Mouse (Mus musculus): ENCODE data around the gene Zbtb18. TPM values are rescaled to one million over a fixed set of nuclear protein-coding genes. Genes with fewer than 3 reads are reported as not detected.

The Zbtb18 gene
- polyA plus RNA-seq (2016; fragmentation: Nextera tagmentation; extraction: Ambion mirVana): 1.5 and 1.6 TPM in 2 replicates

DNA sequence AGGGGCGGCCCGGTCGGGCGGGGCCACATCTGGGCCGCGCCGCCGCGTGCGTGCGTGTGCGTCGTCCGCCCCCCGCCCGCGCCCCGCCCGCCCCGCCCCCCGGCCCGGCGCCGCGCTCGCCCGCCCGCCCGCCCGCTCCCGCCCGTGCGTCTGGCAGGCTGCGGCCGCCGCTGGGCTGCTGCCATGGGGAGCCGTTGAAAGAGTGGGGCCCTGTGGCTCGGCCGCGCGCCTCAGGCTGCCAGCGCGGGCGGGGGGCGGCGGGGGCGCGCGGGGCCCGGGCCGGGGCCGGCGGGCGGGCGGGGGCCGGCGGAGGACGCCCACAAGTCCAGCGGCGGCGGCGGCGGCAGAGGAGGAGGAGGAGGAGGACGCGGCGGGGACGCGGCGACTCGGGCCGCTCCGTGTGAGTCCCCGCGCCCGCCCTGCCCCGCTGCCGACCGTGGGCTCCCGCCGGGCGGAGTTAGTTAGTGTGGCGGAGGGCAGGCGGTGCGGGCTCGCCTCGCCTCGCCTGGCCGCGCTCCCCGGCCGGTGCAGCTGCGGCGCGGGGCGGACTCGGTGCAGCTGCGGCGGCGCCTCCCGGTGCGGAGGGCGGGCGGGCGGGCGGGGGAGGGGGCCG, at the start of gene Zbtb18:
Gene Zbtb18 (plus strand): TSS at position 156 of the 613 bp plus-strand sequence.
- peaks cover 4% of the 10 kb centered on the region; the same call in 1 of the 2 replicates for H3K36me3 ChIP-seq
- peaks cover 34% of the 10 kb centered on the region for H3K4me1 ChIP-seq (replicated peaks)
- H3K9ac ChIP-seq: peak within 1 kb of the TSS; percentile 100
- no peaks in the 10 kb centered on the region for H3K9me3 ChIP-seq (replicated peaks)
- peak; percentile 17; the same call in 1 of the 2 replicates for ATAC-seq (ENCODE audit: insufficient number of reproducible peaks, low FRiP score)
- peak within 1 kb of the TSS; percentile 97 for H3K27ac ChIP-seq (ENCODE audit: poor library complexity, severe bottlenecking)
- 7% methylated on average over 49 of the region's 106 CpGs for WGBS
- peak within 1 kb of the TSS; percentile 100 for H3K4me3 ChIP-seq
- H3K4me2 ChIP-seq: peak within 1 kb of the TSS; percentile 96
- no peaks in the 10 kb centered on the region for H3K27me3 ChIP-seq (replicated peaks)

DNA sequence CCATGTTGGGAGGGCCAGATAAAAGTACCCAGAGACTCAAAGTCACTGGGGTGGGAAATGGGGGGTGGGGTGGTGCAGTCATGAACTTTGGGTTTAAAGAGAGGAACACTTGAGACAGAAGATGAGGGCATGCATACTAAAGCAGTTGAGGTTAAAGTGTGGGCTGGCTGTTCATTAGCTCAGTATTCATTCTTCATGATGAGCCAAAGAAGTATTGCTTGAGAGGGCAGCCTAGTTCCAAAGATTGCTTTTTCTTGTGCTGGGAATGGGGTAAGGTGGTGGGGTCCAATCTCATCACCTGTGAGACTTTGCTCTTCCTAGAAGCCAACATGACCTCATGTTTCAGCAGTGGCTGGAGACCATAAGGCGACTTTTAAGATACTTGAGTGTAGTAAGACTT, 44.7 kb upstream of the Zbtb18 start:
- Histone ChIP-seq H3K36me3 (no peaks in the 10 kb centered on the region), H3K27ac (ENCODE audit: poor library complexity, severe bottlenecking) (no peak overlapping the region), H3K9me3 (replicated peaks) (no peaks in the 10 kb centered on the region; the same call in 1 of the 2 replicates), H3K4me3 (no peak overlapping the region), H3K4me1 (replicated peaks) (no peaks in the 10 kb centered on the region), H3K4me2 (no peak overlapping the region), H3K27me3 (replicated peaks) (no peaks in the 10 kb centered on the region), H3K9ac (no peak overlapping the region)
- WGBS: 56% methylated on average over 1 of the region's 1 CpGs
- ATAC-seq (ENCODE audit: insufficient number of reproducible peaks, low FRiP score): no peak

DNA sequence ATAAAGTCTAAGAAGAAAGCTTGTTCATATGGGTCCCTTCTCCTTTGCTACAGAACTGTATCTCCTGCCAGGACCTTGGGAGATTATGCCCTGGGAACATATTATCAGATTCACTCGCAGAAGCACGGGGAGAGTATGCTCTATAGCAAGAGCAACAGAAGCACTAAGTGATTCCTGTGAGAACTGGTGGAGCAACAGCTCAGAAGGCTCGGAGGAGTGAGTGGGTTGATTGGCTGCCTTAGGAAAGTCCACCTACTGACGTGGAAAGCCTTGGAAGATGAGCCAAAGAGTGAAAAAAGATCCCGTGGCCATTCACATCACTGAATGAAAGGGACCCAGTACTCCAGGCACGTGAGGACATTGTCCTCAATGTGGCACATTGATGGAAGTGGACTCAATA, 37.0 kb upstream of the Zbtb18 start:
- no peak overlapping the region for H3K9ac ChIP-seq
- H3K4me3 ChIP-seq: no peak overlapping the region
- H3K9me3 ChIP-seq (replicated peaks): no peaks in the 10 kb centered on the region
- H3K27ac ChIP-seq (ENCODE audit: poor library complexity, severe bottlenecking): no peak overlapping the region
- ATAC-seq (ENCODE audit: insufficient number of reproducible peaks, low FRiP score): no peak
- no peak overlapping the region for H3K4me2 ChIP-seq
- 62% methylated on average over 6 of the region's 6 CpGs for WGBS
- no peaks in the 10 kb centered on the region for H3K27me3 ChIP-seq (replicated peaks)
- no peaks in the 10 kb centered on the region for H3K4me1 ChIP-seq (replicated peaks)
- no peaks in the 10 kb centered on the region for H3K36me3 ChIP-seq

DNA sequence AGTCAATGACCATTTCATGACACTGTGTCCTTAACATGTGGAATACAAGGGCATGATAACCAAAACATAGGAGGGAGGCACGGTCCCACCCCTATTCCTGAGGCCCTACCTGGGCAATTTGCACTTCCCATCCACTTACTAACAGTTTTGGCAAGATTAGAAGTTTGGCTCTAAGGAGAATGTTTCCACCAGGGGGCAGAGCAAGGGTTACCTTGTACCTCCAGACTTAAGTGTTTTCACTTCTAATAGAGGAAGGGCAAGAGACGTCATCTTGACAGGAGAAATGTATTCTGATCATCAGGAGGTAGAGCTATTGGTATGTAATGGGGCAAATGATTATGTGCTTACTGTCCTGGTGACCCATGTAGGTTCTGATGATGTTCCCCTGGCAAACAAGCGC, 33.5 kb upstream of the Zbtb18 start:
- Histone ChIP-seq H3K4me1 (replicated peaks) (no peaks in the 10 kb centered on the region), H3K9ac (no peak overlapping the region), H3K4me2 (no peak overlapping the region), H3K27me3 (replicated peaks) (no peaks in the 10 kb centered on the region), H3K9me3 (replicated peaks) (no peaks in the 10 kb centered on the region), H3K4me3 (no peak overlapping the region), H3K27ac (ENCODE audit: poor library complexity, severe bottlenecking) (no peak overlapping the region), H3K36me3 (no peaks in the 10 kb centered on the region)
- WGBS: 55% methylated on average over 3 of the region's 3 CpGs
- ATAC-seq (ENCODE audit: insufficient number of reproducible peaks, low FRiP score): no peak

DNA sequence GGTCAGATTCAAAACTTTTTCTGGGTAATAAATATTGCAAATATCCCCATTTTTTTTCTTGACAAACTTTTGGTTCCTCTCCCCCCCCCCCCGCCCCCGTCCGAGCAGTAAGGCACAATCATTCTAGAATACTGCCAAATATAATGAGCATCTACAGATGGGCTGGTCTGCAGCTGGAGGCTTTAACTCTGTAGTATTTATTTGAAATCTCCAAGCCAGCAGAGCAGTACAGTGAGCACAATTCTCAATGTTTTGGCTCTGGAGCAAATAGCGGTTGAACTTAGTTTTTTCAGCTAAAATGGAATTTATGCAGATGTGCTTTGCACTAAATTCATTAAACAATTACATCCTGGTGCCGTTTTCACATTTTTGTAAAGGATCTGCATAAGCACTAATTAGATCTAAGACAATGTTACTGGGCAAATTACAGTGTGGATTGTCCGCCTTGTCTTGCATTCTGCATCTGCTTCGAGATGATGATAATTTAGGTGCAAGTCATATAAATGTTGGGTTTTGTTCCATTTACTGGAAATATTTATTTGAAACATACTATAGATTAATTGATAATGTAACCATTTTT, 31.3 kb upstream of the Zbtb18 start:
- no peak overlapping the region for H3K27ac ChIP-seq (ENCODE audit: poor library complexity, severe bottlenecking)
- no peak for ATAC-seq (ENCODE audit: insufficient number of reproducible peaks, low FRiP score)
- no peaks in the 10 kb centered on the region for H3K36me3 ChIP-seq
- no peaks in the 10 kb centered on the region for H3K9me3 ChIP-seq (replicated peaks)
- H3K4me2 ChIP-seq: no peak overlapping the region
- H3K27me3 ChIP-seq (replicated peaks): no peaks in the 10 kb centered on the region
- H3K4me3 ChIP-seq: no peak overlapping the region
- WGBS: 83% methylated on average over 7 of the region's 7 CpGs
- H3K4me1 ChIP-seq (replicated peaks): no peaks in the 10 kb centered on the region
- no peak overlapping the region for H3K9ac ChIP-seq

DNA sequence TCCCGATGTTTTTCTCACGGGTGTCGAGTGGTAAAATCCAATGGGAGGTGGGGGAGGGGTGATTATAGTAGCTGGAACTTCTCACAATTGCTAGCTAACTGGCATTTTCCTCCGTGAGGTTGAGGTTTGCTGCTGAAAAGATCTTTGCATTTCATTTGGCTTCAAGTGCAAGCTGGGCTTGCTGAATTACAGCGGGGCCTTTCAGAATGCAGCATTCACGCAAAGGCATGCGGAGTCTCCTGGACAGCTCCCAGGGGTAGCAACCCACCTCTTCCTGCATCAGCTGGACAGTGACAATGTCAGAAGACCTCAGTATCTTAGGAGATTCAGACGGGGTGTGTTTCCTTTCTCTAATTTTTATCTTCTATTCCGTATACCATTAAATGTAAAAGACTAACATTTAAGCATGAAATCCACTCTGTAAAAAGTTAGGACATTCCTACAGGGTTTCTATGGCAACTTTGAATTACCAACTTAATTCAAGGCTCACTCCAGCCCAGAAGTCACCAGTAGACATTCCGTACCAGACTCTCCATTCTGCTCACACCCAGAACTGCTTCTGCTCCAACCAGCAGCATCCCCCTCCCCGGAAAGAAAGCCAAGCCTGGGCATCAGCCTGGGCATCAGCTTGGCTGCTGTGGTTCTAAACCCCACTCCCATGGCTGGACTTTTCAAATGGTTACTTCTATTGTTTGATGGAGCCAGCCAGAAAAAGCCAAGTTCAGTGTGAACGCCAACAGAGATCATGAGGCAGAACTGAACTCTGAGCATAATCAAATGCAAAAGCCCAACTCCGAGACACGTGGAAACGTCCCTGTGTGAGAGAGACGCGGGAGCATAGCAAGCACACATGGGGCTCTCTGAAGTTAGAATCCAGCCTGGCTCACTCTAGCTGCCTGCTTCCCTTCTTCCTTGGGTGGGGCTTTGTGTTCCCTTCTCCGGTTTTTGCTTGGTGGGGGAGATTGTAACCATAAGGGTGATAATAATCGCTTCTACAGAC, 30.5 kb upstream of the Zbtb18 start:
- H3K27me3 ChIP-seq (replicated peaks): no peaks in the 10 kb centered on the region
- 54% methylated on average over 19 of the region's 19 CpGs for WGBS
- no peak for ATAC-seq (ENCODE audit: insufficient number of reproducible peaks, low FRiP score)
- H3K9ac ChIP-seq: no peak overlapping the region
- H3K4me2 ChIP-seq: no peak overlapping the region
- H3K4me1 ChIP-seq (replicated peaks): no peaks in the 10 kb centered on the region
- no peaks in the 10 kb centered on the region for H3K9me3 ChIP-seq (replicated peaks)
- no peak overlapping the region for H3K4me3 ChIP-seq
- H3K36me3 ChIP-seq: no peaks in the 10 kb centered on the region
- no peak overlapping the region for H3K27ac ChIP-seq (ENCODE audit: poor library complexity, severe bottlenecking)

DNA sequence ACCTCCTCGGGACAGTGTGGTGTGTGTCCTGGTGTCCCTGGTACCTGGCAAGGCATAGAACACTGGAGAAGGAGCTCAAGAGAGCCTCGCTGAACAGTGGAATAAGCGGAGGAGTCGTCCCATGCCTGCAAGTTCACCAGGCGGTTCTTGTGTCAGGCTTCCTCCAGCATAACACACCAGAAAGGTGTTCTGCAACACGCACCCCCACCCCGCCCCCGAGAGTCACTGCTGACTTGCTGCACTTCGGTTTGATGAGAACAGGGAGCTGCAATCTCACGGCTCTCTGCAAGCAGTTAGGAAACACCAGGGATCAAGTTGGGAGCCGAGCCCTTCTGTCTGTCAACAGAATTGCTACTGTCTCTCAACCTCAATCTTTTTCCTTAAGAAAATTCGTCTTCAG, 22.8 kb upstream of the Zbtb18 start:
- 63% methylated on average over 12 of the region's 12 CpGs for WGBS
- Histone ChIP-seq H3K27ac (ENCODE audit: poor library complexity, severe bottlenecking) (no peak overlapping the region), H3K9ac (no peak overlapping the region), H3K4me2 (no peak overlapping the region), H3K9me3 (replicated peaks) (no peaks in the 10 kb centered on the region), H3K36me3 (no peaks in the 10 kb centered on the region), H3K4me1 (replicated peaks) (no peaks in the 10 kb centered on the region), H3K27me3 (replicated peaks) (peaks cover 4% of the 10 kb centered on the region; the same call in 1 of the 2 replicates), H3K4me3 (no peak overlapping the region)
- no peak for ATAC-seq (ENCODE audit: insufficient number of reproducible peaks, low FRiP score)

DNA sequence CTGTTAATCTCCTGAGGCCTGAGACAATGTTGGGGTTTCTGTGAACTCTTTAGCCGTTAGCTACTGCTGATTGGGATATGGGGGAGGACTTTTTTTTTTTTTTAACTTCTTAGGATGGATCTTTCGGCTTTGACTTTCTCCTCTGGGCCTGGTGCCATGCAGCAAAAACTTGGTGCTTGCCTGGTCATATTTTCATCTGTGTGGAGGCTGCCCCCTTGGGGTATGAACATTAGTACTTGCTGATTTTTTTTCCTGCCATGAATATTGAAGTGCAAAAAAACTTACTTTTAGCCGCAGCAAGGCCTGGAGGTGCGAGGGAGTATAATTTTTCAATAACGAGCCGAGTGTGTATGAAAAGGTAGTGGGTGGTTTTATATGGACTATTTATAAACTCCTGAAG, 22.0 kb upstream of the Zbtb18 start:
- no peak overlapping the region for H3K27ac ChIP-seq (ENCODE audit: poor library complexity, severe bottlenecking)
- no peak overlapping the region for H3K9ac ChIP-seq
- no peak overlapping the region for H3K4me3 ChIP-seq
- no peak for ATAC-seq (ENCODE audit: insufficient number of reproducible peaks, low FRiP score)
- no peaks in the 10 kb centered on the region for H3K9me3 ChIP-seq (replicated peaks)
- H3K36me3 ChIP-seq: no peaks in the 10 kb centered on the region
- 71% methylated on average over 6 of the region's 6 CpGs for WGBS
- H3K27me3 ChIP-seq (replicated peaks): peaks cover 4% of the 10 kb centered on the region; the same call in 1 of the 2 replicates
- no peaks in the 10 kb centered on the region for H3K4me1 ChIP-seq (replicated peaks)
- H3K4me2 ChIP-seq: no peak overlapping the region

DNA sequence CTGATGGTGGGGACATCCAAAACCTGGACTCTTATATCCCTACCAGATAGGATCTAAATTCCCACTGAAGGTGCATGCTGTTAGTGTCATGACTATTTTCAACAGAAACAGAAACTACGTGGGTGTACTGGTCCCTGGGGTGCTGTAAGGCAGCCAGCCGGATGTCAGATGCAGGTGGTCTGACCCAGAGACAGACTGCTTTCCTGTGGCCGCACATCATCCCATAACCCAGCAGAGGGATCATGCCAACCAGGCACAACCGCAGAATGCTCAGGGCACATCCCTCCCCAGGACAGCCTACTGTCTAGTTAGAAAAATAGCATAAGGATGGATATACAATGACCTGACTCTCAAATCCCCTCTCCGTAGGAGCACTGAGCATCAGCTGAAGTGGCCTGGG, 14.3 kb upstream of the Zbtb18 start:
- H3K4me3 ChIP-seq: no peak overlapping the region
- H3K27ac ChIP-seq (ENCODE audit: poor library complexity, severe bottlenecking): no peak overlapping the region
- H3K9me3 ChIP-seq (replicated peaks): no peaks in the 10 kb centered on the region
- H3K4me1 ChIP-seq (replicated peaks): no peaks in the 10 kb centered on the region
- H3K36me3 ChIP-seq: no peaks in the 10 kb centered on the region
- H3K9ac ChIP-seq: no peak overlapping the region
- ATAC-seq (ENCODE audit: insufficient number of reproducible peaks, low FRiP score): no peak
- H3K4me2 ChIP-seq: no peak overlapping the region
- no peaks in the 10 kb centered on the region for H3K27me3 ChIP-seq (replicated peaks)
- 79% methylated on average over 5 of the region's 5 CpGs for WGBS

DNA sequence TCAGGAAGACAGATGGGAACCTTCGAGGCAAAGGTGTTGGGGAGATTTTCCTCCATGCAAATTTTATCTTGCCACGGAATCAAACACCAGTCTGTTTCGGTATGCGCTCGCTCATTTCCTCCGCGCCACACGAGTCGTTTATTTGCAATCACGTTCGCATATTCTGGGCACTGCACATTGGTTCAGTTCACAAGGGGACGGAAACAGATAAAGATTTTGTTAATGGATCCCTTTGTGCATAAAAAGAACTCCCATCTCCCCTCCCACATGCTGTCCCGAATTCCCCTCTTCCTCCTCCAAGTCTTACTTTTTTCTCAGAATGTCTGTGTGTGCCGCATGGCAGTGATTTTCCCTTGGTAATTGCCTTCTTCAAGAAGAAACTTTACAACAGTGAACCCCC, 13.8 kb upstream of the Zbtb18 start:
- Histone ChIP-seq H3K4me3 (no peak overlapping the region), H3K9me3 (replicated peaks) (no peaks in the 10 kb centered on the region), H3K4me2 (no peak overlapping the region), H3K36me3 (no peaks in the 10 kb centered on the region), H3K27me3 (replicated peaks) (no peaks in the 10 kb centered on the region), H3K27ac (ENCODE audit: poor library complexity, severe bottlenecking) (no peak overlapping the region), H3K4me1 (replicated peaks) (no peaks in the 10 kb centered on the region), H3K9ac (no peak overlapping the region)
- 73% methylated on average over 14 of the region's 14 CpGs for WGBS
- ATAC-seq (ENCODE audit: insufficient number of reproducible peaks, low FRiP score): no peak

DNA sequence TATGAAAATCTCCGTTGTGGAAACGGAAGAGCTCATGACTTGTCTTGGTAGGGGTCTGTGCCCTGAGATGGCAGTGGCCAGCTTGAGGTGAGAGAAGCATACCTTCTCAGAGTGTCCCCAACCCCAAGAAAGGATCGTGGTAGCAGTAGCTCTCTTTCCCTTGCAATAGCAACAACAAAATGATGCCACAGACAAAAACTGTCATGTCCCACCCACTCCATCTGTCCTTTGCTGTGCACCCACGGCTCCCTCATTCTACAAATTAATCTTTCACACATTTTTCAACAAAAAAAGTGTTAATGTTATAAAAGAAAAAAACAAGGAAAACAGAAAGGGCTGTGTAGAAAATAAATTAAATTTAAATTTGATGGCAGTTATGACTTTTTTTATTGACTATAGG, 13.1 kb upstream of the Zbtb18 start:
- H3K27me3 ChIP-seq (replicated peaks): no peaks in the 10 kb centered on the region
- H3K9ac ChIP-seq: no peak overlapping the region
- H3K4me1 ChIP-seq (replicated peaks): no peaks in the 10 kb centered on the region
- 73% methylated on average over 4 of the region's 4 CpGs for WGBS
- no peak overlapping the region for H3K4me3 ChIP-seq
- H3K9me3 ChIP-seq (replicated peaks): no peaks in the 10 kb centered on the region
- no peaks in the 10 kb centered on the region for H3K36me3 ChIP-seq
- H3K4me2 ChIP-seq: no peak overlapping the region
- no peak overlapping the region for H3K27ac ChIP-seq (ENCODE audit: poor library complexity, severe bottlenecking)
- ATAC-seq (ENCODE audit: insufficient number of reproducible peaks, low FRiP score): no peak
